Comparison of ENCODE assay signal across 8 mouse cellular contexts in genomic region chr6:84587471-84588101, GRCm38 (mm10). TPM values are rescaled to one million over a fixed set of nuclear protein-coding genes. Genes with fewer than 3 reads are reported as not detected.
A peak's percentile ranks its signal among the peaks of the same experiment; 100 is the strongest.
DNase-seq lines count a peak whose midpoint lies in the region; ATAC-seq lines count a peak whose summit lies in the region.

No protein-coding gene starts in this region.

- H3K27ac ChIP-seq in brown adipose tissue, adult 24 weeks (replicated peaks; ENCODE audit: low read depth, low read length): no peak overlapping the region
- H3K27ac ChIP-seq in lung, embryonic 15.5 days: no peak overlapping the region

- H3K4me1 ChIP-seq in brown adipose tissue, adult 24 weeks (ENCODE audit: control insufficient read depth, insufficient read depth, insufficient read length, low read length): peaks cover 17% of the 10 kb centered on the region
- H3K4me1 ChIP-seq in lung, embryonic 15.5 days: peaks cover 79% of the 10 kb centered on the region

- no peak for ATAC-seq in lung, embryonic 15.5 days (ENCODE audit: borderline replicate concordance, extremely low read depth, low FRiP score, low TSS enrichment)

- peak; percentile 78 for DNase-seq in MN1 (ENCODE audit: low spot score)
- DNase-seq in heart, adult 8-10 months (ENCODE audit: low spot score): peak; percentile 36
- peak; percentile 68 for DNase-seq in kidney, adult 18-20 months
- peak; percentile 77 for DNase-seq in retina, postnatal 1 day
- DNase-seq in cerebellum, adult 18-20 months: no peak
- no peak for DNase-seq in layer of hippocampus, postnatal 36 days

- H3K36me3 ChIP-seq in lung, embryonic 15.5 days: no peaks in the 10 kb centered on the region

- H3K4me2 ChIP-seq in lung, embryonic 15.5 days: peak overlapping the region; percentile 97

- peak overlapping the region; percentile 62 for H3K4me3 ChIP-seq in brown adipose tissue, adult 24 weeks (ENCODE audit: insufficient read depth, low read depth, low read length)
- H3K4me3 ChIP-seq in lung, embryonic 15.5 days: peak overlapping the region; percentile 49

- H3K9ac ChIP-seq in lung, embryonic 15.5 days: peak overlapping the region; percentile 48

- H3K9me3 ChIP-seq in lung, embryonic 15.5 days: no peaks in the 10 kb centered on the region

- peaks cover 85% of the 10 kb centered on the region for H3K27me3 ChIP-seq in lung, embryonic 15.5 days

- under 1% methylated on average over 49 of the region's 51 CpGs for WGBS in lung, embryonic 15.5 days

RNA-seq across cellular contexts. Expression of gene Cyp26b1, which starts 6.1 kb away (rescaled TPM):
- polyA plus RNA-seq in brown adipose tissue, adult 24 weeks (2012; ENCODE audit: insufficient read depth, insufficient read length, missing spikeins): 0.67 and 1.1 TPM in 2 replicates
- total RNA-seq in heart, adult 8-10 months (2022): 10 to 100 TPM in 3 of 4 experiments, 1 to 10 TPM in 1; 3.0 to 20.4 (median 14.1) TPM
- 3.1 and 3.2 TPM in 2 replicates for polyA plus RNA-seq in lung, embryonic 15.5 days (2015; fragmentation: Nextera tagmentation; extraction: Ambion mirVana)
- 10 to 100 TPM; 10.5 to 10.7 TPM for total RNA-seq in layer of hippocampus, postnatal 36 days (2021)

Comparison
In these comparisons a context has a peak if more than half of its experiments do, and no peak if none do; other contexts are left out.
1. DNase-seq: peak in MN1 (single experiment), heart, adult 8-10 months (single experiment), kidney, adult 18-20 months (single experiment) and retina, postnatal 1 day (single experiment); none in cerebellum, adult 18-20 months (0 of 2) and layer of hippocampus, postnatal 36 days (0 of 2).